Mouse (Mus musculus) hindbrain, embryonic 13.5 days (tissue): Measurements from ENCODE around the gene Slc29a2. TPM values are rescaled to one million over a fixed set of nuclear protein-coding genes. Genes with fewer than 3 reads are reported as not detected.

Experiments used
- ATAC-seq: fragments of 200-750 bp; cut with Nextera tagmentation; 2 replicates; pipeline ENCODE4 v1.8.0; 2017; ENCODE audit warnings: moderate TSS enrichment; ENCODE audit not compliant: low FRiP score
- H3K27ac ChIP-seq: fragments of 300-500 bp; sonication (generic); 2 replicates; pipeline ENCODE4 v1.5.1; 2015; ENCODE audit warnings: inconsistent platforms, mild to moderate bottlenecking, moderate library complexity
- H3K27me3 ChIP-seq: fragments of 300-500 bp; sonication (generic); 2 replicates; pipeline ENCODE4 v1.6.1; 2015; ENCODE audit warnings: mild to moderate bottlenecking, inconsistent platforms
- H3K36me3 ChIP-seq: fragments of 300-500 bp; sonication (generic); 2 replicates; pipeline ENCODE4 v1.6.1; 2015; ENCODE audit warnings: mild to moderate bottlenecking, inconsistent platforms
- H3K4me1 ChIP-seq: fragments of 300-500 bp; sonication (generic); replicated peaks from 2 replicates; pipeline ENCODE4 v1.6.1; 2015; ENCODE audit warnings: inconsistent platforms
- H3K4me2 ChIP-seq: fragments of 300-500 bp; sonication (generic); 2 replicates; pipeline ENCODE4 v1.6.1; 2015; ENCODE audit warnings: inconsistent platforms, mild to moderate bottlenecking, moderate library complexity
- H3K4me3 ChIP-seq: fragments of 300-500 bp; sonication (generic); 2 replicates; pipeline ENCODE4 v1.5.1; 2015; ENCODE audit warnings: mild to moderate bottlenecking, inconsistent platforms
- H3K9ac ChIP-seq: fragments of 300-500 bp; sonication (generic); 2 replicates; pipeline ENCODE4 v1.6.1; 2015; ENCODE audit warnings: mild to moderate bottlenecking, inconsistent platforms
- H3K9me3 ChIP-seq: fragments of 300-500 bp; sonication (generic); 2 replicates; pipeline ENCODE4 v1.6.1; 2016; ENCODE audit warnings: inconsistent platforms
- WGBS: fragments of 180-500 bp; shearing (Covaris S2); methylation state at CpG from one replicate; pipeline ENCODE4 v1.1.7; 2015; 5-methylcytosine and 5-hydroxymethylcytosine counted together
- polyA plus RNA-seq: library from polyadenylated mRNA; unstranded; fragments of >200 nt; fragmentation: Nextera tagmentation; extraction: Ambion mirVana; gene quantifications from 2 replicates; pipeline ENCODE4 v1.2.1, GENCODE M21; 2015

Gene Slc29a2
- polyA plus RNA-seq, 1 experiment from 2014 or later, result 11.3 TPM

- Histone ChIP-seq H3K9ac (peak overlapping the region; percentile 94), H3K4me1 (peaks cover 44% of the 10 kb centered on the region), H3K4me3 (peak overlapping the region; percentile 93), H3K27ac (peak overlapping the region; percentile 93), H3K36me3 (peaks cover 4% of the 10 kb centered on the region; the same call in 1 of the 2 replicates), H3K4me2 (peak overlapping the region; percentile 97), H3K9me3 (no peaks in the 10 kb centered on the region), H3K27me3 (no peaks in the 10 kb centered on the region)
- WGBS, result 5% methylated on average over 32 of the region's 32 CpGs
- peak; percentile 55 for ATAC-seq
These were observed 14.3 kb downstream of the Slc29a2 start for GRCm38 (mm10) chr19:5037678-5038571.

DNA sequence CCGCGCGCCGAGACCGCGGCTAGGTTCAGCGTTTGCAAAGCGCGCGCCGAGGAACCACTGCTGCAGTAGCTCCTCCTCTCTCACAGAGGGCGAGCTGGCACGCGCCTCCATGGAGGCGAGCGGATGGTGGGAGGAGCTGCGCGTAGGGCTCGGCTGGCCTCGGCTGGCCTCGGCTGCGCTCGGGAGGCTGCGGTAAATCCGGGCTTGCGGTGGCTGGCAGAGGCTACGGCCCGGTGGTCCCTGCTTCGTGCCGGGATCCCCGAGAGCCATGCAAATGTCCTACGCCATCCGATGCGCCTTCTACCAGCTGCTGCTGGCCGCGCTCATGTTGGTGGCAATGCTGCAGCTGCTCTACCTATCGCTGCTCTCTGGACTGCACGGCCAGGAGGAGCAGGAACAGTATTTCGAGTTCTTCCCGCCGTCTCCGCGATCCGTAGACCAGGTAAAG, 15.1 kb downstream of the Slc29a2 start, which contains the start of the genes B4gat1 and AC124502.3:
B4gat1 (plus strand) TSS at position 118 of the 448 bp plus-strand sequence.
AC124502.3 (plus strand) TSS at position 183 of the 448 bp plus-strand sequence.
- H3K9ac ChIP-seq, result peak within 1 kb of the TSS; percentile 94
- ATAC-seq, result peak; percentile 94
- no peaks in the 10 kb centered on the region for H3K9me3 ChIP-seq
- H3K36me3 ChIP-seq, result peaks cover 11% of the 10 kb centered on the region
- H3K27me3 ChIP-seq, result no peaks in the 10 kb centered on the region
- peak within 1 kb of the TSS; percentile 93 for H3K27ac ChIP-seq
- WGBS, result 0% methylated on average over 43 of the region's 44 CpGs
- H3K4me3 ChIP-seq, result peak within 1 kb of the TSS; percentile 93
- peak within 1 kb of the TSS; percentile 97 for H3K4me2 ChIP-seq
- H3K4me1 ChIP-seq, result peaks cover 46% of the 10 kb centered on the region

DNA sequence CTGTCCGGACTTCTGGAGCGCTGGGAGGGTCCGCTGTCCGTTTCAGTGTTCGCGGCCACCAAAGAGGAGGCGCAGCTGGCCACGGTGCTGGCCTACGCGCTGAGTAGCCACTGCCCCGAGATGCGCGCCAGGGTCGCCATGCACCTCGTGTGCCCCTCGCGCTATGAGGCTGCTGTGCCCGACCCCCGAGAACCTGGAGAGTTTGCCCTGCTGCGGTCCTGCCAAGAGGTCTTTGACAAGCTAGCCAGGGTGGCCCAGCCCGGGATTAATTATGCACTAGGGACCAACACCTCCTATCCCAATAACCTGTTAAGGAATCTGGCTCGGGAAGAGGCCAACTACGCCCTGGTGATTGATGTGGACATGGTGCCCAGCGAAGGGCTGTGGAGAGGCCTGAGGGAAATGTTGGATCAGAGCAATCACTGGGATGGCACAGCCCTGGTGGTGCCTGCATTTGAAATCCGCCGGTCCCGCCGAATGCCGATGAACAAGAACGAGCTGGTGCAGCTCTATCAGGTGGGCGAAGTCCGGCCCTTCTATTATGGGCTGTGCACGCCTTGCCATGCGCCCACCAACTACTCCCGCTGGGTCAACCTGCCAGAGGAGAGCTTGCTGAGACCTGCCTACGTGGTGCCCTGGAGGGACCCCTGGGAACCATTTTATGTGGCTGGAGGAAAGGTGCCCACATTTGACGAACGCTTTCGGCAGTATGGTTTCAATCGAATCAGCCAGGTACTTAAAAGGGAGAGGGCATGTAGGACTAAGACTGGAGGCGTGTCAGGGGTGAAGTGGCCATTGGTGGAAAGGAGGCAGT, 15.8 kb downstream of the Slc29a2 start:
- no peaks in the 10 kb centered on the region for H3K9me3 ChIP-seq
- H3K4me1 ChIP-seq, result peaks cover 46% of the 10 kb centered on the region
- peak overlapping the region; percentile 97 for H3K4me2 ChIP-seq
- H3K36me3 ChIP-seq, result peaks cover 18% of the 10 kb centered on the region
- peak overlapping the region; percentile 93 for H3K4me3 ChIP-seq
- H3K27ac ChIP-seq, result peak overlapping the region; percentile 93
- ATAC-seq, result peak; percentile 36
- H3K27me3 ChIP-seq, result no peaks in the 10 kb centered on the region
- H3K9ac ChIP-seq, result peak overlapping the region; percentile 94
- 10% methylated on average over 41 of the region's 41 CpGs for WGBS

DNA sequence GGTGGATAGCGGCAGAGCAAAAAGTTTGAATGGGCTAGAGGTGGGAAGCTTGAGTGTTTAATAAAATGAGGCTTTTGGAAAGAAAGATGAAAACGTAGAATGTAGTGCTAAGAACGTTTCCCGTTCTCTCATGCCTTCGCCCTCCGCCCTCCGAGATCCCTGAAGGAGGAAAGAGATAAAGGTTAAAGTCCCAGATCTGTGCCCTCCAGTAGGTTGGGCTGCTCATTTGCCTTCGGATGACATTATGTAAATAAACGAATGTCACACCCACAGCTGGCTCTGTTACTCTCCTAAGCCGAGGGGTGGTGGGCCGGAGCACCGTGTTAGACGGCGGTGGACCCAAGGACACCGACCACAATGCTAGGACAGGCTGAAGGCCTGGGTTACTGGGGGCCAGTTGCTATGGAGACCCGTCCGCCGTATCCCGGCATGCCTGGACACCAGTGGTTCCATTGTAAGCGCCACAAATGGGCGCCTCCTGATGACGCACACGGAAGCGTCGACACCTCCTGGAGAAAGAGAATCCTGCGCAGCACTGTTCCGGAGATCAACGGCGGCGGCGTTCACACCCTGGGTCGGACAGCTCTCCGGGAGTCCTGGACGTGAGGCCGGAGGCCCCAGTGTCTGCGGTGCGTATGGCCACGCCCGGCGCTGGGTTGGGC, 17.3 kb downstream of the Slc29a2 start, which contains the start of gene Brms1:
Brms1 (plus strand) TSS at position 493 of the 662 bp plus-strand sequence.
- Histone ChIP-seq H3K9me3 (no peaks in the 10 kb centered on the region), H3K27me3 (no peaks in the 10 kb centered on the region), H3K4me1 (peaks cover 46% of the 10 kb centered on the region), H3K9ac (peak within 1 kb of the TSS; percentile 94), H3K4me3 (peak within 1 kb of the TSS; percentile 93), H3K4me2 (peak within 1 kb of the TSS; percentile 97), H3K27ac (peak within 1 kb of the TSS; percentile 78), H3K36me3 (peaks cover 30% of the 10 kb centered on the region)
- peak; percentile 68 for ATAC-seq
- WGBS, result 7% methylated on average over 40 of the region's 40 CpGs

DNA sequence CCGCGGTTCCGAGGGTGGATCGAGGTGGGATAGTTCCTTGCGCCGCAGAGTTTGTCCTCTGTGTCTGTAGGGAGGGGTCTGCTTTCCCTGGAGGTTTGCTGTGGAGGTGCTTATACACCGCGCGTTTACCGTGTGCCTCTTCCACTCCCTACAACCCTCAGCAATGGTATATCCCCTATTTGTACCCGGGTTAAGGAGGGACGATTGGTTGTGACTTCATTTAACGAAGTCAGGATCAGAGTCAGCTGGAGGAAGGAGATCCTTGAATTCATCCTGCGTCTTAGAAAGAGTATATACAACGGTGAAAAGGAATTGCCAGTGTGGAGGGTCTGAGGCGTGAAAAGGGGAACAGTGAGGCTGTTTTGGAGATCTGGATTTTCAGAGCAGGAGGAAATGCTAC, 17.9 kb downstream of the Slc29a2 start:
- H3K27me3 ChIP-seq, result no peaks in the 10 kb centered on the region
- peak overlapping the region; percentile 93 for H3K4me3 ChIP-seq
- H3K36me3 ChIP-seq, result peaks cover 36% of the 10 kb centered on the region
- H3K27ac ChIP-seq, result peak overlapping the region; percentile 78
- WGBS, result 3% methylated on average over 16 of the region's 16 CpGs
- no peaks in the 10 kb centered on the region for H3K9me3 ChIP-seq
- H3K9ac ChIP-seq, result peak overlapping the region; percentile 94
- ATAC-seq, result 0 out of 2 replicates have a peak, but pooled peaks have one; percentile 3
- H3K4me2 ChIP-seq, result peak overlapping the region; percentile 97
- peaks cover 46% of the 10 kb centered on the region for H3K4me1 ChIP-seq

DNA sequence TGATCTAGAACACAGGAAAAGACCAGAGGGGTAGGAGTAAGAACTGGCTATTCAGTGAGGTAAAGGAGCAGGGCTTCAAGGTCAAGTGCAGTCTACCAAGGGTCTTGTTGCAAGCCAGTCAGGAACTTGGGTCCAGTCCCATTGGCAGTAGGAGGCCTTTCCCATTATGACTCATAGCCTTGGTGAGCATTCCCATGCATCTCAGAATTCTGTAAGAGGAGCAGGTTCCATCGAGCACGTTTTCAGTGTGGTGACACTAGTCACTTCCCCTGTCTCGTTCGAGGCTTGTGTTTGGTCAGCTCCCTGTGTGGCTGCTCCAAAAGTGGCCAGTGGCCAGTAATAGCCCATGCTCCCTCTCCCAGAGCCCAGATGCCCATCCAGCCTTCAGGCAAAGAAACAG, 21.9 kb downstream of the Slc29a2 start:
- H3K4me2 ChIP-seq, result no peak overlapping the region
- H3K36me3 ChIP-seq, result peaks cover 70% of the 10 kb centered on the region
- peaks cover 32% of the 10 kb centered on the region for H3K4me1 ChIP-seq
- no peak overlapping the region for H3K4me3 ChIP-seq
- peaks cover 12% of the 10 kb centered on the region for H3K27me3 ChIP-seq
- no peak overlapping the region for H3K9ac ChIP-seq
- ATAC-seq, result no peak
- WGBS, result 83% methylated on average over 4 of the region's 4 CpGs
- no peak overlapping the region for H3K27ac ChIP-seq
- no peaks in the 10 kb centered on the region for H3K9me3 ChIP-seq

- peaks cover 18% of the 10 kb centered on the region for H3K4me1 ChIP-seq
- WGBS, result 83% methylated on average over 14 of the region's 14 CpGs
- peaks cover 41% of the 10 kb centered on the region for H3K27me3 ChIP-seq
- no peak for ATAC-seq
- H3K4me3 ChIP-seq, result no peak overlapping the region
- no peak overlapping the region for H3K27ac ChIP-seq
- no peak overlapping the region for H3K4me2 ChIP-seq
- no peaks in the 10 kb centered on the region for H3K9me3 ChIP-seq
- peaks cover 63% of the 10 kb centered on the region for H3K36me3 ChIP-seq
- H3K9ac ChIP-seq, result no peak overlapping the region
These were observed 24.7 kb downstream of the Slc29a2 start for GRCm38 (mm10) chr19:5048138-5049056.

- H3K27me3 ChIP-seq, result peaks cover 50% of the 10 kb centered on the region
- H3K4me1 ChIP-seq, result peaks cover 18% of the 10 kb centered on the region
- no peak overlapping the region for H3K27ac ChIP-seq
- H3K4me2 ChIP-seq, result no peak overlapping the region
- no peak for ATAC-seq
- WGBS, result 83% methylated on average over 6 of the region's 6 CpGs
- H3K9ac ChIP-seq, result no peak overlapping the region
- H3K4me3 ChIP-seq, result no peak overlapping the region
- H3K36me3 ChIP-seq, result peaks cover 54% of the 10 kb centered on the region
- H3K9me3 ChIP-seq, result no peaks in the 10 kb centered on the region
These were observed 25.7 kb downstream of the Slc29a2 start for GRCm38 (mm10) chr19:5049325-5049724.

DNA sequence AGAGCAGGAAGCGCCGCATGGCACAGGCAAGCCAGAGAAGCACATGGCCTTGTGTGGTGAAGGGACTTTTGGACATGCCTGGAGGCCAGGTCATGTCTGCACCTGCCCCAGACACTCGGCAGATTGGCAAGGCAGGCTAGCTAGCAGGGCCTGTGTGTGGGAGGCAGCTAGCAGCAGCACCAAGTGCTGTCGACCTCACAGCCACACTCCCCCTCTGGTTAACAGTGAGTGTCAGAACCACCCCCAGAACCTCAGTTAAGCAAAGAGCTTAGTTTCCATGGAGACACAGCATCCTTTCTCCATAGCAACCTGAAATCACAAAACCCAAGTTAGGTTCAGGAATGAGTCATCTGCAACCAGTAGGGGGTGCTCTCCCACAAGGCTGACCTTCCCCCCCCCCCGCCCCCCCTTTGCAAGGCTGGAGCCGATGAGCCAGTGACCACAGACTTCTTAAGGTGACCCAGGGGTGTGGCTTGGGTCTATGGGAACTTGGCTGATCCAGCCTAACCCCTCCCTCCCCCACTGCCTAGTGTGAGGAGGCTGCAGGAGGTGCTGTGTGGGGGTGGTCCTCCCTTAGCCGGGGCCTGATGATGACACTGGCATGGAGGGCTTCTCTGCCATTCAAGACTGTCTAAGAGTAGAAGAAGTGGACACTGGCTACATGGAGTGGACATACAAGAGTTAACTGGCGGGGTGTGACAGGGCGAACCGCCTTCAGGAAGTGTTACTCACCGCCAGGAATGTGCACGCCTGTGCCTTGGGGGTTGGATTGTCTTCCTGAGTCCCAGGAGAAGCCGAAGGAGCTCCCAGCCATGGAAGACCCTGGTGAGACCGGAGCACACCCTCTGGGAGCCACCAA, 26.6 kb downstream of the Slc29a2 start, which contains the start of gene Rin1:
Rin1 (plus strand) TSS at position 435 of the 859 bp plus-strand sequence.
- Histone ChIP-seq H3K4me2 (peak within 1 kb of the TSS; percentile 17; the same call in 1 of the 2 replicates), H3K4me3 (peak within 1 kb of the TSS; percentile 7; the same call in 1 of the 2 replicates), H3K27me3 (peaks cover 60% of the 10 kb centered on the region), H3K4me1 (peaks cover 18% of the 10 kb centered on the region), H3K9me3 (no peaks in the 10 kb centered on the region), H3K9ac (peak within 1 kb of the TSS; percentile 39), H3K27ac (no peak within 1 kb of the TSS), H3K36me3 (peaks cover 48% of the 10 kb centered on the region)
- no peak for ATAC-seq
- 22% methylated on average over 13 of the region's 14 CpGs for WGBS

- no peak for ATAC-seq
- Histone ChIP-seq H3K9me3 (no peaks in the 10 kb centered on the region), H3K4me3 (peak overlapping the region; percentile 7; the same call in 1 of the 2 replicates), H3K9ac (peak overlapping the region; percentile 39; the same call in 1 of the 2 replicates), H3K4me2 (peak overlapping the region; percentile 17; the same call in 1 of the 2 replicates), H3K4me1 (peaks cover 18% of the 10 kb centered on the region), H3K27me3 (peaks cover 64% of the 10 kb centered on the region), H3K36me3 (peaks cover 40% of the 10 kb centered on the region), H3K27ac (no peak overlapping the region)
- WGBS, result 12% methylated on average over 17 of the region's 17 CpGs
These were observed 27.4 kb downstream of the Slc29a2 start for GRCm38 (mm10) chr19:5051031-5051430.
